Mouse (Mus musculus) forebrain, embryonic 10.5 days (tissue): ENCODE measurements around the gene Tbc1d9b. TPM values are rescaled to one million over a fixed set of nuclear protein-coding genes. Genes with fewer than 3 reads are reported as not detected.
"Not testable (repeated sequence)": the region's sequence is repeated elsewhere in the genome, so short reads cannot be mapped to it uniquely, and the experiment has no call there.

Experiments used
- DNase-seq: peaks from one replicate; pipeline ENCODE4 v3.0.0-alpha.2; 2017; ENCODE audit warnings: low spot score; ENCODE audit errors: extremely low spot score
- H3K27ac ChIP-seq: fragments of 300-500 bp; sonication (generic); 2 replicates; pipeline ENCODE4 v1.5.1; 2016; ENCODE audit warnings: mild to moderate bottlenecking
- H3K27me3 ChIP-seq: fragments of 300-500 bp; sonication (generic); 2 replicates; pipeline ENCODE4 v1.6.1; 2016; ENCODE audit warnings: mild to moderate bottlenecking; ENCODE audit not compliant: poor library complexity, severe bottlenecking
- H3K36me3 ChIP-seq: fragments of 300-500 bp; sonication (generic); replicated peaks from 2 replicates; pipeline ENCODE4 v1.6.1; 2016; ENCODE audit warnings: mild to moderate bottlenecking, moderate library complexity
- H3K4me1 ChIP-seq: fragments of 300-500 bp; sonication (generic); 2 replicates; pipeline ENCODE4 v1.6.1; 2016
- H3K4me3 ChIP-seq: fragments of 300-500 bp; sonication (generic); 2 replicates; pipeline ENCODE4 v1.5.1; 2016; ENCODE audit warnings: mild to moderate bottlenecking, moderate library complexity
- H3K9me3 ChIP-seq: fragments of 300-500 bp; sonication (generic); 2 replicates; pipeline ENCODE4 v1.6.1; 2016; ENCODE audit warnings: mild to moderate bottlenecking, moderate library complexity
- WGBS: fragments of 180-500 bp; shearing (Covaris S2); methylation state at CpG from one replicate; pipeline ENCODE4 v1.1.7; 2016; 5-methylcytosine and 5-hydroxymethylcytosine counted together
- polyA plus RNA-seq: library from polyadenylated mRNA; unstranded; fragments of >200 nt; fragmentation: Nextera tagmentation; extraction: Ambion mirVana; gene quantifications from 2 replicates; pipeline ENCODE4 v1.2.1, GENCODE M21; 2016

Gene Tbc1d9b
- polyA plus RNA-seq, result 32.5 TPM in 2 replicates

DNA sequence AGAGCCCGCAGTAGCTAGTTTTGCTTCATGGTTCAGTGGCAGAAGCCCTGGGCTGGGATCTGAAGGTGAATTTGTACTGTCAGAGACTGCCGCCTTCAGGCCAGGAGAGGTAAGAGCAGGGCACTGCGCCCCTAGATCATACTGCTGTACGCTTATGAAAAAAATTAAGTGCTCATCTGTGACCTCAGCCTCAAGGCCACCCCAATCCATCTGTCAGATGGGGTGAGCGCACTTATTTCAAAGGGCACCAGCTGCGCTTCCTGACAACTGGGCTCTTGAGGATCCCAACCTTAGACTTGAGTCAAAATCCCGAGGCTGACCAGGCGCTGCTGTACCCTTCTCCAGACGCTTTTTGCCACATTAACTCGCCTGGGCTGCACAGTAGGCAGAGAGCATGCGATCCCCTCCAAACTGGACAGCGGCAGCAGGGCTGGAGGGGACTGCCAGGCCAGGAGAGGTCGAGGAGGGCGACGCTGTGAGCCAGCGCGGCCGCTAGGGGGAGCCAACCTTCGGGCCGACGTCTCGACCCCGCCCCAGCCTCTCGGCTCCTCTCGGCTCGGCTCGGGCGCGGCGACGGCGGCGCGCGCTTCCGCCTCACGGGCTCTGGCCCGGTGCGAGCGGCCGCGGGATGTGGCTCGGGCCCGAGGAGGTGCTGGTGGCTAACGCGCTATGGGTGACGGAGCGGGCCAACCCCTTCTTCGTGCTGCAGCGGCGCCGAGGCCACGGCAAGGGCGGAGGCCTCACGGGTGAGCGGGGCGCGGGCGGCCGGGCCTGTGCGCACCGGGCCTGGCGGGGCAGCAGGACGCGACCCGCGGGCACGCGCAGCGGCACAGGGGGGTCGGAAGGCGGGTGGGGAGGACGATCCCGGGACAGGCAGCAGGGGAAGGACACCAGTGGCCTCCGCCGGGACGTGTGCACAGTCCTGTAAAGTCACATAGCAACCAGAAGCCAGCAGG, at the start of gene Tbc1d9b:
TSS of gene Tbc1d9b (plus strand) at position 586 of the 956 bp plus-strand sequence.
- Histone ChIP-seq H3K27me3 (no peaks in the 10 kb centered on the region), H3K36me3 (peaks cover 6% of the 10 kb centered on the region), H3K4me1 (peaks cover 29% of the 10 kb centered on the region), H3K9me3 (no peaks in the 10 kb centered on the region), H3K4me3 (peak within 1 kb of the TSS; percentile 96), H3K27ac (peak within 1 kb of the TSS; percentile 98)
- under 1% methylated on average over 76 of the region's 77 CpGs for WGBS
- DNase-seq, result peak; percentile 89

DNA sequence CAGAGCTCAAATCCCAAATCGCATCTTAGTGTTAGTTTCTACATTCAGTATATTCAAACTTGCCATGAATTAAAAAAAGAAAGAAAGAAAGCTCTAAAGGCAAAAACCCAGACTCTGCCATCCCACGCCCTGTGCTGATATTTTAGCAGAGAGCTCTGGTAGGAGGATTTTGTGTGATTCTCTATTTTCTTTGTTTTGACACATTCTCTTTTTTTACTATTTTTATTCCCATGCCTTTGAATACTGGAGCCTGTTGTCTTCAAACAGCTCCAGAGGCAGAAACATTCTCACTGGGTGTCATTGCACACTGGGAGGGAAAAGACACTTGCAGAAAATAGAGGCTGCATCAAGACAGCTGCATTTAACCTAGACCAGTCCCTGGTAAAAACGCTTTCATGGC, 45.0 kb upstream of the Tbc1d9b start:
- H3K36me3 ChIP-seq, result peaks cover 64% of the 10 kb centered on the region
- DNase-seq, result no peak
- 96% methylated on average over 3 of the region's 3 CpGs for WGBS
- H3K9me3 ChIP-seq, result no peaks in the 10 kb centered on the region
- no peaks in the 10 kb centered on the region for H3K27me3 ChIP-seq
- H3K4me1 ChIP-seq, result peaks cover 15% of the 10 kb centered on the region
- H3K27ac ChIP-seq, result no peak overlapping the region
- no peak overlapping the region for H3K4me3 ChIP-seq

DNA sequence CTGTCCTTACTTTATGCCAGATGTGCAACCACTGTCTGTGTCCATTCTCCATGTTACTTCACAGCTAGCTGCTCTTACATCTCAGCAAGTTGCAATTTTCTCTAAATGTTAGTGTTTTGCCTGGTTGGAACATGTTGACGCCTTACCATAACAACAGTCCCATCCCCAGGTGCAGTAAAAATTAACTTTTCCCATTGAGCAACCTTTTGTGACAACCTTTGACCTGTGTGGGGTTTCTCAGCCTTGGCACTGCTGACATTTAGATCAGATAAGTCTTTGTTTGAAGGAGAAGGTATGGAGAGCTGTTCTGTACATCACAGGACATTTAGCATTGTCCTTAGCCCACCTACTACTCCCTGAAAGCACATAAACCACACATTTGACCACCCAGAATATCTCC, 41.4 kb upstream of the Tbc1d9b start:
- H3K36me3 ChIP-seq, result peaks cover 92% of the 10 kb centered on the region
- no peaks in the 10 kb centered on the region for H3K27me3 ChIP-seq
- WGBS, result 89% methylated on average over 1 of the region's 1 CpGs
- no peaks in the 10 kb centered on the region for H3K9me3 ChIP-seq
- H3K4me3 ChIP-seq, result no peak overlapping the region
- DNase-seq, result no peak
- peaks cover 21% of the 10 kb centered on the region for H3K4me1 ChIP-seq
- H3K27ac ChIP-seq, result no peak overlapping the region

DNA sequence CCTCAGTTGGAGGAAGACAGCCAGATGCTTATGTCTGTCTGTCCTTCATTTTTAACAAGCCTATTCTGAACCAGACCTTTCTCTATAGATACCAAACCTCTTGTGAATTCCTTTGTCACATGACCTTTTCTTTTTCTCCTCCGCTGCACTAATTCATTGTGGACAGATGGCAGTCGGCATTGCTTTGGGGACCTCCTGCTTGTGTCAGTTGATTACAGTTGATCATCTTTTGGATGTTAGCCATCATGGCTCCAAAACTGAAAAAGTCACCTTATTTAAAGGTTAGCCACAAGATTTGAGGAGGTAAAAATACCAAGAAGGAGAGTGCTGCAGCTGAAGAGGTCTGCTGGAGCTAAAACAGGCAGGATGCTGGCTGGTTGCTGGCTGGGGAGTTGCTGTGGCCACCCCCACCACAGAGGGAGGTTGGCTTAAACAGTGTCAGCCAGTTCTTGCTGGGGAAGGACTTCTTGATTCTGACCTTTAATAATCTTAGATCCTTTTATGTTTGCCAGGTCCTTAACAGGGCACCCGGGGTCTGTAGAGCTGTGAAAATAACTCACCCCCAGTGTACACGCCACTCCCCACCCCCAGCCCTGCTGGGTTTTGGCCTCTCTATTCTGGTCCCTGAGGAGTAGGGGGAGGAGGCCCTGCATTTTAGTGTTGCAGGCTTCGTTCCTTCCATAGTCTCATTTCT, 40.1 kb upstream of the Tbc1d9b start:
- Histone ChIP-seq H3K4me3 (no peak overlapping the region), H3K9me3 (no peaks in the 10 kb centered on the region), H3K27me3 (no peaks in the 10 kb centered on the region), H3K4me1 (peaks cover 21% of the 10 kb centered on the region), H3K36me3 (peaks cover 94% of the 10 kb centered on the region), H3K27ac (peak overlapping the region; percentile 62; the same call in 1 of the 2 replicates)
- DNase-seq, result no peak
- 73% methylated on average over 5 of the region's 5 CpGs for WGBS

DNA sequence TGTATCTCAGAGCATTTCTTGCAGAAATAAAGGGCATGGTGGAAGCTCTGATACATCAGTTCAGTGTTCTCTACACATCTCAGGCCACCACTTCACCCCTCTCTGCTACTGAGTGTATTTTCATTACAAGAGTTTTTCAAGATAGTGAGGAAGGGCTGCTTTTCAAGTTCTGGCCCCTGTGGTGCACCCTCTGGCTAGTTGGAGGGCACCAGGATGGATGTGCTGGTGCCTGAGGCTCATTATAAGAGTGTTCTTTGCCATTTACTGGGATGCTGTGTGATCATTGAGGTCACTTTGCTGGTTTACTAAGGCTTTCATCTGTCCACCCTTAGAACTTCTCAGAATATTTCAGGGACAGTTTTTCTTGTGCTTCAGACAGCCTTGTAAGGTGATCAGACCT, 39.5 kb upstream of the Tbc1d9b start:
- Histone ChIP-seq H3K27ac (0 out of 2 replicates have a peak overlapping the region, but pooled peaks have one; percentile 62), H3K9me3 (no peaks in the 10 kb centered on the region), H3K4me1 (peaks cover 21% of the 10 kb centered on the region), H3K36me3 (peaks cover 94% of the 10 kb centered on the region), H3K27me3 (no peaks in the 10 kb centered on the region), H3K4me3 (no peak overlapping the region)
- no peak for DNase-seq

DNA sequence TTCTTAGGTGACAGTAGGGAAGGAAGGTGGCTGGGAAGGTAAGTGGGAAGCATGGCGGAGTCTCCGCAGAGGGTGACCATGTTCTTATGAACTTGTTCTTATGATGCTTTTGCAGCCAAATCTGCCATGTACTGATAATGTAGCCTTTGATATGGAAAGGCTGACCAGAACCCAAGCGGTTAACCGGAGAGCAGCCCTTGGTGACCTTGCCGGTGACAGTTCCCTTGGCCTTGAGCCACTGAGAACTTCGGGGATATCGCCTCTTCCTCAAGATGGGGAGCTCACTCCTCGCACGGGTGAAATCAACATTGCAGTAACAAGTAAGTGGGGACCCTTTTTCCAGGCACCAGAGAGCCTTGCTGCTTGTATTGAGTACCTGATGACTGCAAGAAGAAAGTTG, 35.5 kb upstream of the Tbc1d9b start:
- no peaks in the 10 kb centered on the region for H3K27me3 ChIP-seq
- no peaks in the 10 kb centered on the region for H3K9me3 ChIP-seq
- no peak overlapping the region for H3K27ac ChIP-seq
- H3K4me1 ChIP-seq, result peaks cover 11% of the 10 kb centered on the region
- H3K36me3 ChIP-seq, result peaks cover 97% of the 10 kb centered on the region
- DNase-seq, result no peak
- H3K4me3 ChIP-seq, result no peak overlapping the region
- 92% methylated on average over 9 of the region's 9 CpGs for WGBS

DNA sequence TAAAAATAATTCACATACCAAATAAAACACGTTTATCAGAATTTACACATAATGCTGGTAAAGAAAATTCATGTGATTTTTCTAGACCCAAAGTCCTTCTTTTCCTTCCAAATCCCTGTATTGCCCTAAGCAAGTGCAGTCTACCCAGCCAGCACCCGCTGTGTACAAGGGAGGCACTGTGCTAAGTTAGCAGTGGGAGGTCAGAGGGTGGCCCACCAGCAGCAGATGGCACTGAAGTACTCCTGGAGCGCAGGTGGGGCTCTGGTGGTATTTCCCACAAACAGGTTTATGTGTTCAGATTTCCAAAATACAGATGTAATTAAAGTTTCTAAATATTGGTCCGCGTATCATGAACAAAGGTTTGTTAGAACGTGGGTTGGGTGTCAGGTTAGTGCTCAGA, 34.1 kb upstream of the Tbc1d9b start:
- WGBS, result 92% methylated on average over 6 of the region's 6 CpGs
- DNase-seq, result no peak
- Histone ChIP-seq H3K4me3 (no peak overlapping the region), H3K4me1 (no peaks in the 10 kb centered on the region), H3K36me3 (peaks cover 90% of the 10 kb centered on the region), H3K27ac (no peak overlapping the region), H3K27me3 (no peaks in the 10 kb centered on the region), H3K9me3 (no peaks in the 10 kb centered on the region)

DNA sequence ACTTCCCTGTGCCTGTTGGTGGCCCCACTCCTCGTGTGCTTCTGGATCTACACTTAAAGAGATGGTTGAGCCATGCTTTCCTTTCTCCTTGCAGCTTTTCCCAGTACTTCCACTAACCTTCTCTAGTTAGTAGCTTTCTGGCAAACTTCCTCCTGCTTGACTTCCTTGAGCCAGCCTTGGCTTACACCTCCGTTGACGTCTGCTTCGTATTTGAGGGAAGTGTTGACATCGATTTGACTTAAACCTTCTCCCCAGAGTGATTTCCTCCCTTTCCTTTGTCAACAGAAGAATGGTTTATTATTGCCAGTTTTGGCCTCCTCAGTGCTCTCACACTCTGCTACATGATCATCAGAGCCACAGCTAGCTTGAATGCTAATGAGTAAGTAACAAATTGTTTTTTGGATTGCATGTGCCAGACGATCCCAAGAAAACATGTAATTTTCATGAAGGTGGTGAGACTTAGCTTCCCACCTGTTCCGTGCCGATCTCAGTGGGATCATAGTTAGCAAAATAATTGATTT, 32.2 kb upstream of the Tbc1d9b start:
- Histone ChIP-seq H3K36me3 (peaks cover 84% of the 10 kb centered on the region), H3K4me3 (no peak overlapping the region), H3K27me3 (no peaks in the 10 kb centered on the region), H3K27ac (no peak overlapping the region), H3K4me1 (no peaks in the 10 kb centered on the region), H3K9me3 (no peaks in the 10 kb centered on the region)
- no peak for DNase-seq
- WGBS, result 94% methylated on average over 8 of the region's 8 CpGs

DNA sequence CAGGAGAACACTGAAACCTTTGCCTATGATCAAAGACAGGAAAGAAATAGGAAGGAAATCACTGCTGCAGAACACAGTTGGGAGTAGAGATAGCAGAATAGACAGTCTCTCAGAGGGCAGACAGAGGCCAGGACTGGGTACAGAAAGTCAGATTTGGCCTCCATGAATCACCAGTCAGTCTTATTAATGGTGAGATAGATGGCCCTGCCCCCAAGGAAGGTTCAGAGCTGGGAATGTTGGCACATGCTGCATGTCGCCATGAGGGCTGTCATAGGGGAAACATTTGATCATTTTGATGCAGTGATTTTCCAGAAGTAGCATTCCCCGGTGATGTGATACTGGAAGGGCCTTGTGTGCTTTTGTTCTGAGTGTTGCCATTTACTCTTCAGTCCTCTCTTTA, 31.5 kb upstream of the Tbc1d9b start:
- Histone ChIP-seq H3K9me3 (no peaks in the 10 kb centered on the region), H3K4me3 (no peak overlapping the region), H3K4me1 (no peaks in the 10 kb centered on the region), H3K27me3 (no peaks in the 10 kb centered on the region), H3K27ac (no peak overlapping the region), H3K36me3 (peaks cover 84% of the 10 kb centered on the region)
- 89% methylated on average over 2 of the region's 2 CpGs for WGBS
- no peak for DNase-seq

DNA sequence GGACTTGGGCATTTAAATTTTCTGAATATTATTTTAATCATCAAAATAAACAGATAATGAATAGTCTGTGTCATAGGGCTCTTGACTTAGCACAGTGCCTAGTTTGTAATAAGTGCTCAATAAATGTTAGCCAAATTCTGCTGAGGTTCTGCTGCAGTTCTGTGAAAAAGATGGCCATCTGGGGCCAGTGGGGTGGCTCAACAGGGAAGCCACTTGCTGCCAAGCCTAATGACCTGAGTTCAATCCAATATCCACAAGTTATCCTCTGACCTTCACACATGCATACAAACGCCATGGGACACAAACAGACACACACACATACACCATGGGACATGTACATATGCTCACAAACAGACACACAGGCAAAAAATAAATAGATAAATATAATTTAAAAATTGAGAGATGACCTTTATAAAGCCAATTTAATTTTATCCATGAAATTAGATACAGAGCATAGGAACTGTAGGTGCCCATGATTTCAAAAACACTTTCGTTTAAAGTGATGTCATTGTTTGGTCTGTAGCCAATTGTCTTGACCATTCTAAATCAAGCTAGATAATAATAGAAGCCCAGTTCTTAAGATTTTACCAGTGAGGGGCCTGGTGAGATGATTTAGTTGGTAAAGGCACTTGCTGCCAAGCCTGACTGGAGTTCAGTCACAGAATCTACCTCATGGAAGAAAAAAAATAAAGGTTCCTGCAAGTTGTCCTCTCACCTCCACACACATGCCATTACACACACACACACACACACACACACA, 30.5 kb upstream of the Tbc1d9b start:
- no peaks in the 10 kb centered on the region for H3K4me1 ChIP-seq
- no peaks in the 10 kb centered on the region for H3K27me3 ChIP-seq
- no peak overlapping the region for H3K4me3 ChIP-seq
- WGBS, result 91% methylated on average over 2 of the region's 2 CpGs
- H3K36me3 ChIP-seq, result peaks cover 83% of the 10 kb centered on the region
- H3K9me3 ChIP-seq, result no peaks in the 10 kb centered on the region
- no peak overlapping the region for H3K27ac ChIP-seq
- no peak for DNase-seq

DNA sequence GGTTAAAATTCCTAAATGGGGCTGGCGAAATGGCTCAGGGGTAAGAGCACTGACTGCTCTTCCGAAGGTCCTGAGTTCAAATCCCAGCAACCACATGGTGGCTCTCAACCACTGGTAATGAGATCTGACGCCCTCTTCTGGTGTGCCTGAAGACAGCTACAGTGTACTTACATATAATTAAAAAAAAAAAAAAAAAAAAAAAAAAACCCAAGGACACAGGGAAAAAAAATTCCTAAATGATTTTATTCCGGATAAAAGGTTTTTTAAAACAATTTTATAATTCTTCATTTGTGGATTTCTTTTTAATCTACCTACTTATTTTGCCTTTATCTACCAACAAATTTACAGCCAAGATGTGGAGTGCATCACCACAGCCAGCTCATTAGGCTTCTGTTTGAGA, 29.2 kb upstream of the Tbc1d9b start:
- not testable (repeated sequence) for H3K27ac ChIP-seq, H3K27me3 ChIP-seq, H3K4me1 ChIP-seq, DNase-seq, H3K9me3 ChIP-seq, H3K4me3 ChIP-seq
- 91% methylated on average over 4 of the region's 4 CpGs for whole genome bisulfite sequencing
- peaks cover 79% of the 10 kb centered on the region for H3K36me3 ChIP-seq

DNA sequence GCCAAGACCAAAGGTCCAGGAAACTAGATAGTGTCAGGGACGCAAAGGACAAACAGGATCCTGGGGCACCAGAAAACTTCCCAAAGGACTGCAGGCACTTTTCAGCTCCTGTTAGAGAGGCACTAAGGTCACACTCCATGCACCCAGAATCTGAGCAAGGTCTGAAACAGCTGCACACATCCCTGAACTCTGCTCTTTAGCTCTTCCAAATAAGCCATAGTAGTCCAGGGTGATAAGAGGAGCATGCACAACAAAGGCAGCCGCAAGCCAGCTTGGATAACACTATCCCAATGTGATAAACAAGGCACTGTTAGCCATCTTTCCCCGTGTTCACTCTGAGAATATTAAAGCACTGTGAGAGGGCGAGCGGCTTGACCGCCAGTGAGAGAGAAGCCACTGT, 27.2 kb upstream of the Tbc1d9b start:
- Histone ChIP-seq H3K27ac (no peak overlapping the region), H3K27me3 (no peaks in the 10 kb centered on the region), H3K36me3 (peaks cover 60% of the 10 kb centered on the region), H3K9me3 (no peaks in the 10 kb centered on the region), H3K4me3 (no peak overlapping the region), H3K4me1 (peaks cover 5% of the 10 kb centered on the region; the same call in 1 of the 2 replicates)
- 88% methylated on average over 6 of the region's 6 CpGs for WGBS
- DNase-seq, result no peak
